Mouse (Mus musculus): ENCODE results near the gene Rabgap1l. TPM values are rescaled to one million over a fixed set of nuclear protein-coding genes. Genes with fewer than 3 reads are reported as not detected.

Rabgap1l gene
- polyA plus RNA-seq, 1 experiment from 2014 or later = 31.4 TPM

- Histone ChIP-seq H3K4me2 (replicated peaks; ENCODE audit: low read depth, low read length) (peak overlapping the region; percentile 66), H3K9me3 (ENCODE audit: low read length) (no peaks in the 10 kb centered on the region), H3K36me3 (ENCODE audit: insufficient read depth, low read length) (peaks cover 8% of the 10 kb centered on the region; the same call in 1 of the 2 replicates), H3K4me1 (ENCODE audit: insufficient read depth, low read depth, low read length) (peaks cover 12% of the 10 kb centered on the region; the same call in 1 of the 2 replicates), H3K27ac (ENCODE audit: low read length) (peak overlapping the region; percentile 94), H3K9ac (replicated peaks; ENCODE audit: low read depth) (peak overlapping the region; percentile 86), H3K27me3 (replicated peaks; ENCODE audit: insufficient read depth, low read length) (no peaks in the 10 kb centered on the region), H3K4me3 (ENCODE audit: low read depth, low read length) (peak overlapping the region; percentile 94)
- DNase-seq (ENCODE audit: low spot score) (peak; percentile 11), ATAC-seq (no peak)
- TF ChIP-seq CTCF (IDR thresholded peaks at IDR 0.05) = no peak
- TF ChIP-seq EP300 (IDR thresholded peaks at IDR 0.05) = no peak
- 1% methylated on average over 8 of the region's 8 CpGs for WGBS
Measured at GRCm38 (mm10) chr1:160211597-160212122, 581.4 kb downstream of the Rabgap1l start.

- no peak overlapping the region for H3K9ac ChIP-seq (replicated peaks; ENCODE audit: low read depth)
- H3K4me1 ChIP-seq (ENCODE audit: insufficient read depth, low read depth, low read length) = peaks cover 12% of the 10 kb centered on the region; the same call in 1 of the 2 replicates
- H3K4me3 ChIP-seq (ENCODE audit: low read depth, low read length) = no peak overlapping the region
- peaks cover 16% of the 10 kb centered on the region; the same call in 1 of the 2 replicates for H3K36me3 ChIP-seq (ENCODE audit: insufficient read depth, low read length)
- no peak overlapping the region for H3K4me2 ChIP-seq (replicated peaks; ENCODE audit: low read depth, low read length)
- DNase-seq (ENCODE audit: low spot score) (peak; percentile 21), ATAC-seq (no peak)
- TF ChIP-seq EP300 (IDR thresholded peaks at IDR 0.05) (no peak), CTCF (IDR thresholded peaks at IDR 0.05) (no peak)
- H3K27me3 ChIP-seq (replicated peaks; ENCODE audit: insufficient read depth, low read length) = no peaks in the 10 kb centered on the region
- 32% methylated on average over 3 of the region's 3 CpGs for WGBS
- no peaks in the 10 kb centered on the region for H3K9me3 ChIP-seq (ENCODE audit: low read length)
- no peak overlapping the region for H3K27ac ChIP-seq (ENCODE audit: low read length)
Measured at GRCm38 (mm10) chr1:160210566-160210965, 582.4 kb downstream of the Rabgap1l start.

GRCm38 (mm10) chr1:160209844-160210243 lies 583.2 kb downstream of the Rabgap1l start:
- H3K9me3 ChIP-seq (ENCODE audit: low read length) = no peaks in the 10 kb centered on the region
- H3K4me1 ChIP-seq (ENCODE audit: insufficient read depth, low read depth, low read length) = peaks cover 12% of the 10 kb centered on the region; the same call in 1 of the 2 replicates
- DNase-seq (ENCODE audit: low spot score) (no peak), ATAC-seq (no peak)
- H3K36me3 ChIP-seq (ENCODE audit: insufficient read depth, low read length) = peaks cover 21% of the 10 kb centered on the region; the same call in 1 of the 2 replicates
- 86% methylated on average over 2 of the region's 2 CpGs for WGBS
- H3K4me2 ChIP-seq (replicated peaks; ENCODE audit: low read depth, low read length) = no peak overlapping the region
- no peak overlapping the region for H3K9ac ChIP-seq (replicated peaks; ENCODE audit: low read depth)
- TF ChIP-seq EP300 (IDR thresholded peaks at IDR 0.05) = no peak
- H3K27ac ChIP-seq (ENCODE audit: low read length) = no peak overlapping the region
- H3K27me3 ChIP-seq (replicated peaks; ENCODE audit: insufficient read depth, low read length) = no peaks in the 10 kb centered on the region
- H3K4me3 ChIP-seq (ENCODE audit: low read depth, low read length) = no peak overlapping the region

GRCm38 (mm10) chr1:160205486-160205885 lies 587.5 kb downstream of the Rabgap1l start:
- Histone ChIP-seq H3K4me1 (ENCODE audit: insufficient read depth, low read depth, low read length) (no peaks in the 10 kb centered on the region), H3K9me3 (ENCODE audit: low read length) (no peaks in the 10 kb centered on the region), H3K4me3 (ENCODE audit: low read depth, low read length) (no peak overlapping the region), H3K27ac (ENCODE audit: low read length) (no peak overlapping the region), H3K9ac (replicated peaks; ENCODE audit: low read depth) (no peak overlapping the region), H3K27me3 (replicated peaks; ENCODE audit: insufficient read depth, low read length) (no peaks in the 10 kb centered on the region), H3K4me2 (replicated peaks; ENCODE audit: low read depth, low read length) (no peak overlapping the region), H3K36me3 (ENCODE audit: insufficient read depth, low read length) (peaks cover 25% of the 10 kb centered on the region; the same call in 1 of the 2 replicates)
- TF ChIP-seq EP300 (IDR thresholded peaks at IDR 0.05) (no peak), CTCF (IDR thresholded peaks at IDR 0.05) (no peak)
- ATAC-seq (no peak), DNase-seq (ENCODE audit: low spot score) (no peak)

- peak; percentile 24 for ATAC-seq
Measured at GRCm38 (mm10) chr1:160195337-160195663, 597.7 kb downstream of the Rabgap1l start.

GRCm38 (mm10) chr1:160194529-160195336 lies 598.3 kb downstream of the Rabgap1l start, which contains the start of gene Mrps14:
Gene Mrps14 (plus strand): TSS chr1:160195215.
- peaks cover 5% of the 10 kb centered on the region; the same call in 1 of the 2 replicates for H3K4me1 ChIP-seq (ENCODE audit: insufficient read depth, low read depth, low read length)
- peak; percentile 100 for DNase-seq (ENCODE audit: low spot score)
- H3K9ac ChIP-seq (replicated peaks; ENCODE audit: low read depth) = peak within 1 kb of the TSS; percentile 97
- ATAC-seq = peak; percentile 99
- peak within 1 kb of the TSS; percentile 91 for H3K27ac ChIP-seq (ENCODE audit: low read length)
- TF ChIP-seq EP300 (IDR thresholded peaks at IDR 0.05) (peak; percentile 73), CTCF (IDR thresholded peaks at IDR 0.05) (peak; percentile 87)
- H3K36me3 ChIP-seq (ENCODE audit: insufficient read depth, low read length) = no peaks in the 10 kb centered on the region
- WGBS = 3% methylated on average over 31 of the region's 31 CpGs
- peak within 1 kb of the TSS; percentile 81 for H3K4me2 ChIP-seq (replicated peaks; ENCODE audit: low read depth, low read length)
- no peaks in the 10 kb centered on the region for H3K27me3 ChIP-seq (replicated peaks; ENCODE audit: insufficient read depth, low read length)
- H3K4me3 ChIP-seq (ENCODE audit: low read depth, low read length) = peak within 1 kb of the TSS; percentile 85
- H3K9me3 ChIP-seq (ENCODE audit: low read length) = no peaks in the 10 kb centered on the region

More at GRCm38 (mm10) chr1:160195337-160195663, 597.7 kb downstream of the Rabgap1l start:
- H3K27ac ChIP-seq (ENCODE audit: low read length) = peak overlapping the region; percentile 91
- H3K9me3 ChIP-seq (ENCODE audit: low read length) = no peaks in the 10 kb centered on the region
- peak overlapping the region; percentile 97 for H3K9ac ChIP-seq (replicated peaks; ENCODE audit: low read depth)
- TF ChIP-seq EP300 (IDR thresholded peaks at IDR 0.05) = no peak
- no peak for TF ChIP-seq CTCF (IDR thresholded peaks at IDR 0.05)
- peak overlapping the region; percentile 85 for H3K4me3 ChIP-seq (ENCODE audit: low read depth, low read length)
- no peaks in the 10 kb centered on the region for H3K27me3 ChIP-seq (replicated peaks; ENCODE audit: insufficient read depth, low read length)
- under 1% methylated on average over 13 of the region's 13 CpGs for WGBS
- DNase-seq (ENCODE audit: low spot score) = no peak
- H3K36me3 ChIP-seq (ENCODE audit: insufficient read depth, low read length) = no peaks in the 10 kb centered on the region
- H3K4me1 ChIP-seq (ENCODE audit: insufficient read depth, low read depth, low read length) = peaks cover 5% of the 10 kb centered on the region; the same call in 1 of the 2 replicates
- H3K4me2 ChIP-seq (replicated peaks; ENCODE audit: low read depth, low read length) = peak overlapping the region; percentile 81
